ENCODE assay signal across 28 mouse cellular contexts in genomic region chr5:15776106-15776505, GRCm38 (mm10).
"Had no signal": no experiment of that assay in that cellular context is flagged by ENCODE, and none has a peak within 500 bp of the region (broad histone marks: within the 10 kb centered on the region; RNA-seq: fewer than 3 reads in every experiment).

No protein-coding gene starts in this region.

- ATAC-seq: forebrain, embryonic 13.5 days; forebrain, embryonic 14.5 days; forebrain, embryonic 15.5 days; forebrain, embryonic 16.5 days; forebrain, postnatal 0 days had no signal

- H3K4me2 ChIP-seq: embryonic facial prominence, embryonic 12.5 days; embryonic facial prominence, embryonic 13.5 days; embryonic facial prominence, embryonic 15.5 days; forebrain, embryonic 12.5 days; forebrain, embryonic 13.5 days; forebrain, embryonic 15.5 days had no signal

- H3K27me3 ChIP-seq: embryonic facial prominence, embryonic 12.5 days; embryonic facial prominence, embryonic 13.5 days; embryonic facial prominence, embryonic 15.5 days; forebrain, embryonic 12.5 days; forebrain, embryonic 13.5 days; forebrain, embryonic 15.5 days had no signal

- DNase-seq: cerebellum, adult 8-10 months; cerebellum, adult 9-10 months; cerebellum, adult 9-11 months; cerebellum, postnatal 10 days; cerebellum, postnatal 14 days; cerebellum, postnatal 25 days; cerebellum, postnatal 36 days; forebrain, postnatal 0 days; gastrocnemius, adult 2 months; gastrocnemius, postnatal 10 days; gastrocnemius, postnatal 14 days; gastrocnemius, postnatal 25 days; gastrocnemius, postnatal 36 days; heart, adult 11 months; heart, adult 18-20 months; heart, adult 2 months had no signal

- H3K4me3 ChIP-seq: embryonic facial prominence, embryonic 10.5 days; embryonic facial prominence, embryonic 12.5 days; embryonic facial prominence, embryonic 13.5 days; embryonic facial prominence, embryonic 15.5 days; erythroblast, embryonic 14.5 days; forebrain, embryonic 10.5 days; forebrain, embryonic 12.5 days; forebrain, embryonic 13.5 days; forebrain, embryonic 15.5 days; gastrocnemius, adult 2 months; heart, adult 2 months; heart, embryonic 10.5 days had no signal

- H3K36me3 ChIP-seq: embryonic facial prominence, embryonic 10.5 days; embryonic facial prominence, embryonic 12.5 days; embryonic facial prominence, embryonic 13.5 days; embryonic facial prominence, embryonic 15.5 days; forebrain, embryonic 10.5 days; forebrain, embryonic 12.5 days; forebrain, embryonic 15.5 days; heart, embryonic 10.5 days had no signal

- H3K4me1 ChIP-seq: embryonic facial prominence, embryonic 10.5 days; embryonic facial prominence, embryonic 12.5 days; embryonic facial prominence, embryonic 13.5 days; embryonic facial prominence, embryonic 15.5 days; forebrain, embryonic 10.5 days; forebrain, embryonic 12.5 days; forebrain, embryonic 13.5 days; forebrain, embryonic 15.5 days; heart, embryonic 10.5 days had no signal

- H3K9me3 ChIP-seq: embryonic facial prominence, embryonic 10.5 days; embryonic facial prominence, embryonic 12.5 days; embryonic facial prominence, embryonic 13.5 days; embryonic facial prominence, embryonic 15.5 days; forebrain, embryonic 10.5 days; forebrain, embryonic 12.5 days; forebrain, embryonic 13.5 days; forebrain, embryonic 15.5 days; heart, embryonic 10.5 days had no signal

- H3K9ac ChIP-seq: embryonic facial prominence, embryonic 12.5 days; embryonic facial prominence, embryonic 13.5 days; embryonic facial prominence, embryonic 15.5 days; forebrain, embryonic 12.5 days; forebrain, embryonic 13.5 days; forebrain, embryonic 15.5 days; forebrain, postnatal 0 days had no signal

- H3K27ac ChIP-seq: embryonic facial prominence, embryonic 10.5 days; embryonic facial prominence, embryonic 12.5 days; embryonic facial prominence, embryonic 13.5 days; embryonic facial prominence, embryonic 15.5 days; forebrain, embryonic 10.5 days; forebrain, embryonic 12.5 days; forebrain, embryonic 13.5 days; forebrain, embryonic 15.5 days; gastrocnemius, adult 2 months; heart, adult 2 months; heart, embryonic 10.5 days had no signal
